Mouse (Mus musculus) CH12.LX (cell line): Measurements from ENCODE around the gene Ccdc88b. TPM values are rescaled to one million over a fixed set of nuclear protein-coding genes. Genes with fewer than 3 reads are reported as not detected.

Source experiments
- DNase-seq: peaks from one replicate; pipeline ENCODE4 v3.0.0-alpha.2; 2013; ENCODE audit errors: extremely low read depth
- H3K27ac ChIP-seq: 2 replicates; pipeline ENCODE4 v1.5.1; 2012; ENCODE audit warnings: low read depth, mild to moderate bottlenecking, control low read depth, moderate library complexity; ENCODE audit not compliant: insufficient read depth
- H3K27me3 ChIP-seq: replicated peaks from 2 replicates; pipeline ENCODE3; 2012; ENCODE audit warnings: inconsistent platforms
- H3K36me3 ChIP-seq, 2 experiments: replicated peaks in 1 of 2; 2 replicates each; pipeline versions ENCODE3 to v1.6.1; 2012; ENCODE audit warnings: inconsistent platforms in 1 of 2, low read length in 1 of 2, mild to moderate bottlenecking in 1 of 2, mixed read lengths in 1 of 2, moderate library complexity in 1 of 2; ENCODE audit not compliant: control insufficient read depth in 1 of 2, insufficient read depth in 1 of 2
- H3K4me1 ChIP-seq, 2 experiments: 2 replicates each; pipeline ENCODE4 v1.6.1; 2012; ENCODE audit warnings: inconsistent platforms in 1 of 2, moderate library complexity in 1 of 2; ENCODE audit not compliant: insufficient read depth in 2 of 2, control insufficient read depth in 1 of 2
- H3K4me2 ChIP-seq: 2 replicates; pipeline ENCODE4 v1.6.1; 2012; ENCODE audit warnings: low read depth, mild to moderate bottlenecking, control low read depth; ENCODE audit not compliant: poor library complexity, insufficient read depth, severe bottlenecking
- H3K4me3 ChIP-seq, 3 experiments: fragments of 150-350 bp in 1 of 3; sonication (generic) in 1 of 3; replicated peaks in 1 of 3; 2 replicates each; pipeline versions ENCODE3 to v1.5.1; 2011 to 2012; ENCODE audit warnings: low read depth in 2 of 3, low read length in 2 of 3, mild to moderate bottlenecking in 2 of 3, moderate library complexity in 2 of 3, control low read depth in 1 of 3, improper control_type of control experiment in 1 of 3, inconsistent platforms in 1 of 3, mixed read lengths in 1 of 3; ENCODE audit not compliant: poor library complexity in 1 of 3
- H3K79me2 ChIP-seq: replicated peaks from 2 replicates; pipeline ENCODE4 v1.6.1; 2012; ENCODE audit warnings: mild to moderate bottlenecking, moderate library complexity; ENCODE audit not compliant: control insufficient read depth, poor library complexity, insufficient read depth, severe bottlenecking; ENCODE audit errors: extremely low read depth
- H3K9ac ChIP-seq: 2 replicates; pipeline ENCODE4 v1.6.1; 2012; ENCODE audit warnings: low read depth, mild to moderate bottlenecking, control low read depth, moderate library complexity; ENCODE audit not compliant: insufficient read depth
- H3K9me3 ChIP-seq: replicated peaks from 2 replicates; pipeline ENCODE3; 2012; ENCODE audit warnings: low read length, inconsistent platforms, mixed read lengths
- BHLHE40 ChIP-seq: IDR thresholded peaks from 2 replicates; pipeline ENCODE4 v1.6.1; 2011; ENCODE audit warnings: mild to moderate bottlenecking, low read depth, low read length, improper control_type of control experiment
- CHD2 ChIP-seq: IDR thresholded peaks from 2 replicates; pipeline ENCODE4 v1.6.1; 2011; ENCODE audit warnings: low read length, improper control_type of control experiment
- ETS1 ChIP-seq: conservative IDR thresholded peaks from 2 replicates; pipeline ENCODE4 v1.6.1; 2012; ENCODE audit warnings: low read depth, mild to moderate bottlenecking, inconsistent platforms, low read length, improper control_type of control experiment, moderate library complexity
- GABPA ChIP-seq: IDR thresholded peaks from 2 replicates; pipeline ENCODE4 v1.6.1; 2012; ENCODE audit warnings: low read depth, low read length, improper control_type of control experiment, inconsistent platforms; ENCODE audit not compliant: insufficient replicate concordance
- KAT2A ChIP-seq: IDR thresholded peaks from 2 replicates; pipeline ENCODE4 v1.6.1; 2012; ENCODE audit warnings: low read length, improper control_type of control experiment, inconsistent platforms; ENCODE audit not compliant: insufficient replicate concordance
- MAZ ChIP-seq: IDR thresholded peaks from 2 replicates; pipeline ENCODE4 v1.6.1; 2012; ENCODE audit warnings: low read depth, mild to moderate bottlenecking, inconsistent platforms, low read length, improper control_type of control experiment, moderate library complexity
- MXI1 ChIP-seq: IDR thresholded peaks from 2 replicates; pipeline ENCODE4 v1.6.1; 2011; ENCODE audit warnings: mild to moderate bottlenecking, low read depth, low read length, improper control_type of control experiment
- NELFE ChIP-seq: IDR thresholded peaks from 2 replicates; pipeline ENCODE4 v1.6.1; 2011; ENCODE audit warnings: low read depth, low read length, improper control_type of control experiment
- POLR2A ChIP-seq: IDR thresholded peaks from 2 replicates; pipeline ENCODE4 v1.6.1; 2011; ENCODE audit warnings: low read depth, mild to moderate bottlenecking, improper control_type of control experiment, low read length
- RCOR1 ChIP-seq: conservative IDR thresholded peaks from 2 replicates; pipeline ENCODE4 v1.6.1; 2012; ENCODE audit warnings: low read depth, mild to moderate bottlenecking, inconsistent platforms, low read length, improper control_type of control experiment
- SIN3A ChIP-seq: IDR thresholded peaks from 2 replicates; pipeline ENCODE4 v1.6.1; 2012; ENCODE audit warnings: low read length, improper control_type of control experiment, inconsistent platforms
- SMC3 ChIP-seq: IDR thresholded peaks from 2 replicates; pipeline ENCODE4 v1.6.1; 2011; ENCODE audit warnings: low read depth, low read length, improper control_type of control experiment
- TBP ChIP-seq: conservative IDR thresholded peaks from 2 replicates; pipeline ENCODE4 v1.6.1; 2011; ENCODE audit warnings: low read depth, low read length, improper control_type of control experiment
- UBTF ChIP-seq: IDR thresholded peaks from 2 replicates; pipeline ENCODE4 v1.6.1; 2012; ENCODE audit warnings: low read depth, mild to moderate bottlenecking, inconsistent platforms, low read length, improper control_type of control experiment, moderate library complexity
- ZC3H11A ChIP-seq: IDR thresholded peaks from 2 replicates; pipeline ENCODE4 v1.6.1; 2012; ENCODE audit warnings: low read depth, mild to moderate bottlenecking, inconsistent platforms, low read length, improper control_type of control experiment
- ZKSCAN1 ChIP-seq: IDR thresholded peaks from 2 replicates; pipeline ENCODE4 v1.6.1; 2012; ENCODE audit warnings: low read depth, inconsistent platforms, low read length, improper control_type of control experiment, borderline replicate concordance
- ZMIZ1 ChIP-seq: IDR thresholded peaks from 2 replicates; pipeline ENCODE4 v1.6.1; 2012; ENCODE audit warnings: low read depth, mild to moderate bottlenecking, inconsistent platforms, low read length, improper control_type of control experiment
- ZNF384 ChIP-seq: IDR thresholded peaks from 2 replicates; pipeline ENCODE4 v1.6.1; 2012; ENCODE audit warnings: low read depth, low read length, improper control_type of control experiment, inconsistent platforms
- dilution Hi-C: fragments of 300-500 bp; cut with MboI; formaldehyde crosslinking; loops from 2 replicates; pipeline ENCODE4 v1.14.3; 2020; ENCODE audit warnings: low sequenced_read_pairs; ENCODE audit not compliant: extremely low pct_unique_long_range_greater_than_20kb, extremely low pct_ligation_motif_present
- in situ Hi-C: fragments of 300-500 bp; cut with MboI; formaldehyde crosslinking; loops from 3 replicates; pipeline ENCODE4 v1.14.3; 2019; ENCODE audit warnings: low sequenced_read_pairs, low pct_ligation_motif_present, low pct_unique_long_range_greater_than_20kb, mixed read lengths
- polyA plus RNA-seq: library from polyadenylated mRNA; unstranded; fragments of >175 nt; gene quantifications from 2 replicates; pipeline ENCODE4 v1.2.1, GENCODE M21; 2012; ENCODE audit warnings: low read depth; ENCODE audit not compliant: insufficient read length
- total RNA-seq, 2 experiments: library from RNA; depleted of rRNA; stranded (reverse); fragments of 300-350 nt in 1 of 2; fragments of >200 nt in 1 of 2; gene quantifications; 2 replicates each; pipeline ENCODE4 v1.2.3; 2012 to 2014

The Ccdc88b gene
- total and polyA plus RNA-seq, 3 experiments: 20.5 to 76.4 (median 53.0) TPM

DNA sequence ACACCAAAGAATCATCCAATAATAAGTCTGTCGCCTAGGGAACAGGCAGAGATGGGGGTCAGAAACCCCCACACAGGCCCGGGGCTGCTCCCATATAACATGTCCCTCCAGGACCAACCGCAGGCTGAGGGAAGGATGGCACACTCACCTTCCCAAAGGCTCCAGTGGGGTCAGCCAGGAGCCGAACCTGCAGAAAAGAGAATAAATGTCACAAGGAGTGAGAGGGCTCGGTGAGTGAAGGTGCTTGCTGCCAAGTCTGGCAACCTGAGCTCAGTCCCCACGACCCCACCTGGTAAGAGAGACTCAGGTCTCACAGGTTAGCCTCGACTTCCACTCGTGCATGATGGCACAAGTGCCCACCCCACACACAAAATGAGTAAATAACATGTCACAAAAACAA is 49.1 kb upstream of the Ccdc88b start:
- H3K27me3 ChIP-seq: no peaks in the 10 kb centered on the region
- H3K9me3 ChIP-seq: no peaks in the 10 kb centered on the region
- H3K4me2 ChIP-seq: no peak overlapping the region
- DNase-seq: no peak
- in situ Hi-C loops: no loop called here
- no peak overlapping the region for H3K4me3 ChIP-seq
- peaks cover 26 to 56% of the 10 kb centered on the region in 2 experiments for H3K36me3 ChIP-seq
- TF ChIP-seq NELFE (no peak), KAT2A (no peak), SMC3 (no peak), ZKSCAN1 (no peak), TBP (no peak)
- no peak overlapping the region for H3K27ac ChIP-seq
- peaks cover 21% of the 10 kb centered on the region for H3K79me2 ChIP-seq
- dilution Hi-C loops: no loop called here
- no peak overlapping the region for H3K9ac ChIP-seq
- H3K4me1 ChIP-seq: peaks cover 10 to 29% of the 10 kb centered on the region in 2 experiments; a peak in 3 of 4 replicates

DNA sequence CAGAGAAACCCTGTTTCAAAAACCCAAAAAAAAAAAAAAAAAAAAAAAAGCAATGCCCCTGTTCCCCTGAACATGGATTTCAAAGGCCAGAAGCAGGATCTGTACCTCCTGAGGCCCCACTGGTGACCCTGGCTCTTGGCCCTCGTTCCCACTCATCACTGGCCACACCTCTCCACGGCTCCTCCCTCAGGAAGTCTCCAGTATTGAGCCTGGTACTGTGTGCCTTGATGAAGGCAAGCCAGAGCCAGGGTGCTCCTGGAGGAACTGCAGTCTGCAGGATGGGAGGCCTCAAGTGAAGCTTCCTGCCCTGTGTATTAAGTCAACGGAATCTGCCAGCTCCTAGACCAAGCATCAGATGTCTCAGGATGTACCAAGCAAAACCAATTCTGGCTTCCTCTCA is 48.2 kb upstream of the Ccdc88b start:
- Histone ChIP-seq H3K4me1 (peaks cover 4 to 21% of the 10 kb centered on the region in 2 experiments; a peak in 3 of 4 replicates), H3K36me3 (peaks cover 17 to 49% of the 10 kb centered on the region in 2 experiments), H3K9ac (no peak overlapping the region), H3K27ac (no peak overlapping the region), H3K27me3 (no peaks in the 10 kb centered on the region), H3K79me2 (peaks cover 21% of the 10 kb centered on the region), H3K9me3 (no peaks in the 10 kb centered on the region), H3K4me3 (no peak overlapping the region)
- no peak for DNase-seq
- dilution Hi-C loops (no loop called here), in situ Hi-C loops (no loop called here)
- TF ChIP-seq ZKSCAN1 (no peak), CHD2 (no peak), POLR2A (no peak), BHLHE40 (no peak), MXI1 (no peak), MAZ (no peak), SIN3A (no peak), UBTF (no peak), GABPA (no peak), NELFE (no peak)
- TF ChIP-seq, all 38 proteins: peak for 0
- no peak overlapping the region for H3K4me2 ChIP-seq

DNA sequence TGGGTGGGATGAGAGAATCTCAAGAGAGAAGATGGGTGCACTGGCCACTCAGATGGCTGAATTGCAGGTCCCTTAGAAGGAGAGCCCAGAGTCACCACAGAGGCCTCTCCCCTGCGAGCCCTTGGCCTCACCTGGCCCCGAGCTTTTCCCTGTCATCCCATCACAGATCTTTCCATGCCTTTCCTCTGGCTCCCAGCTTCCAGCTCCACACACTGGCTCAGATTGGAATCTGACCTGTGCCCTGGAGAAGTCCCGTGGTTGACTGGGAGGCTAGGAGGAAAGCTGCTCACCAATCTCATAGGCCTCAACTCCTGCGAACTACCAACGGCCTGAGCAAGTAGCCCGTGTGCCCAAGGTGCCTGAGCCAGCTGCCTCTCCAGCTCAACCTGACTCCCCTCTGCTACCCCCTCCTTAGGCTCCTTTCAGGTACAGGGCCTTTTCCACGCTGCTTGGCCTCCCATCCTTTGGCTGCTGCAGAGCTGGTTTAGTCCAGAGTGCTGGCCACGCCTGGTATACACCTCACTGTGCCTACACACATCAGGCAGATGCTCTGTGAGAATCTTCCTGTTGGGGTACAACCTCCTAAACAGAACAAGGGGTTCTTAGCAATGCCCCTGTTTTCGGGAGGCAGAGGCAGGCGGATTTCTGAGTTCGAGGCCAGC is 47.6 kb upstream of the Ccdc88b start:
- TF ChIP-seq ZKSCAN1 (no peak), ETS1 (no peak), CHD2 (no peak), RCOR1 (no peak), MAZ (no peak), ZMIZ1 (no peak), BHLHE40 (no peak), UBTF (no peak), ZNF384 (no peak), ZC3H11A (no peak), MXI1 (no peak)
- Histone ChIP-seq H3K9ac (no peak overlapping the region), H3K4me2 (no peak overlapping the region), H3K4me1 (peaks cover 4 to 17% of the 10 kb centered on the region in 2 experiments; a peak in 3 of 4 replicates), H3K4me3 (no peak overlapping the region), H3K27me3 (no peaks in the 10 kb centered on the region), H3K9me3 (no peaks in the 10 kb centered on the region), H3K27ac (no peak overlapping the region), H3K36me3 (peaks cover 15 to 46% of the 10 kb centered on the region in 2 experiments), H3K79me2 (peaks cover 17% of the 10 kb centered on the region)
- DNase-seq: no peak
- dilution Hi-C loops (no loop called here), in situ Hi-C loops (no loop called here)
